Mouse (Mus musculus): ENCODE measurements around the gene Rangap1. TPM values are rescaled to one million over a fixed set of nuclear protein-coding genes. Genes with fewer than 3 reads are reported as not detected.

The Rangap1 gene
- total and polyA plus RNA-seq, 3 experiments: 128 to 207 (median 180) TPM

DNA sequence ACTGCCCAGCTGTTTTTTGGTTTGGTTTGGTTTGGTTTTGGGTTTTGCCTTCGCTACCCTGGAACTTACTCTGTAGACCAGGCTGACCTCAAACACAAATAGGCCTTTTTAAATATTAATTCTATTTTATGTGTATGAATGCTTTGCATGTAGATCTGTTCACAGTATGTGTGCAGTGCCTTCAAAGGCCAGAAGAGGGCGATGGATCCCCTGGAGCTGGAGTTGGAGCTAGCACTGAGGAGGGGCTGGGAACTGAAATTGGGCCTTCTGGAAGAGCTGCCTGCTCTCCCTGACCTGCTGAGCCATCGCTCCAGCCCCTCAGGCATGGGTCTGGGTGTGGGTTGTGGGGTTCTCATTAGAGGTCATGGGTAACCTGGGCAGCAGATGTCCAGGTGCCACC lies 16.6 kb upstream of the Rangap1 start:
- Histone ChIP-seq H3K27ac (ENCODE audit: insufficient read depth, low read depth) (no peak overlapping the region), H3K9ac (ENCODE audit: insufficient read depth, low read depth) (no peak overlapping the region), H3K79me2 (replicated peaks; ENCODE audit: control insufficient read depth, extremely low read depth, insufficient read depth, poor library complexity, severe bottlenecking) (no peaks in the 10 kb centered on the region), H3K4me2 (ENCODE audit: insufficient read depth, low read depth, poor library complexity, severe bottlenecking) (no peak overlapping the region), H3K36me3 (replicated peaks in 1 of 2; ENCODE audit: control insufficient read depth in 1 of 2, insufficient read depth in 1 of 2, low read length in 1 of 2) (peaks cover 0 to 55% of the 10 kb centered on the region in 2 experiments), H3K4me1 (ENCODE audit: control insufficient read depth in 1 of 2, insufficient read depth in 2 of 2) (peaks cover 0 to 12% of the 10 kb centered on the region in 2 experiments; a peak in 1 of 4 replicates), H3K4me3 (replicated peaks in 1 of 3; ENCODE audit: low read depth in 2 of 3, low read length in 2 of 3, poor library complexity in 1 of 3) (no peak overlapping the region), H3K9me3 (replicated peaks; ENCODE audit: low read length) (peaks cover 3% of the 10 kb centered on the region), H3K27me3 (replicated peaks) (no peaks in the 10 kb centered on the region)
- TF ChIP-seq USF2 (conservative IDR thresholded peaks at IDR 0.05; ENCODE audit: low read depth, low read length) (no peak), CHD2 (IDR thresholded peaks at IDR 0.05; ENCODE audit: low read length) (no peak), GABPA (IDR thresholded peaks at IDR 0.05; ENCODE audit: insufficient replicate concordance, low read depth, low read length) (no peak), CTCF (conservative IDR thresholded peaks at IDR 0.05 in 1 of 2, IDR thresholded peaks at IDR 0.05 in 1 of 2; ENCODE audit: low read depth in 2 of 2, low read length in 2 of 2) (peak in 1 of 2 experiments; percentile 20; a peak in 1 of 4 replicates), ZC3H11A (IDR thresholded peaks at IDR 0.05; ENCODE audit: low read depth, low read length) (no peak), PAX5 (IDR thresholded peaks at IDR 0.05; ENCODE audit: low read length) (no peak), MEF2A (IDR thresholded peaks at IDR 0.05; ENCODE audit: borderline replicate concordance, low read depth, low read length) (no peak), MAX (IDR thresholded peaks at IDR 0.05; ENCODE audit: low read length) (no peak)
- in situ Hi-C loops (cut with MboI; ENCODE audit: low pct_ligation_motif_present, low pct_unique_long_range_greater_than_20kb, low sequenced_read_pairs): no loop called here
- no peak for DNase-seq (ENCODE audit: extremely low read depth)
- dilution Hi-C loops (cut with MboI; ENCODE audit: extremely low pct_ligation_motif_present, extremely low pct_unique_long_range_greater_than_20kb, low sequenced_read_pairs): no loop called here

DNA sequence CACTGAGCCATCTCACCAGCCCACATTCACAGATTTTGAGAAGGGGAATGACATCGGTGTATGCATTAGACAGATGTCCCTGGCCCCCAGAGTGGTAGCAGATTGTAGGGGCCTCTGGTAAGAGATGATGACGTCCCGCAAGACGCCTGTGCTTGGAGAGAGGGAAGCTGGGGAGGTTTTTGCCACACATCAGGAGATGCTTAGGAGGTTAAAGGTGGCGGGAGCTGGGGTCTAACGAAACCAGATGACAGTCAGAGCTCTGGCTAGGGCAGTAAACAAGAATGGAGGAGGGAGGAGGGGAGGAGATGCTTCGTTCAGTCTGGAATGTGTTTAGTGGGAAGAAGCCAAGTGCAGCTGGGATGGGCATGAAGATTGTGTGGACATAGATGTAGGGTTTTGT lies 16.1 kb upstream of the Rangap1 start:
- H3K9me3 ChIP-seq (replicated peaks; ENCODE audit: low read length): peaks cover 3% of the 10 kb centered on the region
- no peak for TF ChIP-seq JUN (IDR thresholded peaks at IDR 0.05; ENCODE audit: insufficient read depth, low read depth, low read length)
- in situ Hi-C loops (cut with MboI; ENCODE audit: low pct_ligation_motif_present, low pct_unique_long_range_greater_than_20kb, low sequenced_read_pairs): no loop called here
- no peaks in the 10 kb centered on the region for H3K79me2 ChIP-seq (replicated peaks; ENCODE audit: control insufficient read depth, extremely low read depth, insufficient read depth, poor library complexity, severe bottlenecking)
- H3K4me3 ChIP-seq (replicated peaks in 1 of 3; ENCODE audit: low read depth in 2 of 3, low read length in 2 of 3, poor library complexity in 1 of 3): no peak overlapping the region
- H3K36me3 ChIP-seq (replicated peaks in 1 of 2; ENCODE audit: control insufficient read depth in 1 of 2, insufficient read depth in 1 of 2, low read length in 1 of 2): peaks cover 0 to 49% of the 10 kb centered on the region in 2 experiments
- no peak overlapping the region for H3K27ac ChIP-seq (ENCODE audit: insufficient read depth, low read depth)
- H3K27me3 ChIP-seq (replicated peaks): no peaks in the 10 kb centered on the region
- dilution Hi-C loops (cut with MboI; ENCODE audit: extremely low pct_ligation_motif_present, extremely low pct_unique_long_range_greater_than_20kb, low sequenced_read_pairs): no loop called here
- H3K9ac ChIP-seq (ENCODE audit: insufficient read depth, low read depth): no peak overlapping the region
- H3K4me2 ChIP-seq (ENCODE audit: insufficient read depth, low read depth, poor library complexity, severe bottlenecking): no peak overlapping the region
- H3K4me1 ChIP-seq (ENCODE audit: control insufficient read depth in 1 of 2, insufficient read depth in 2 of 2): peaks cover 0 to 12% of the 10 kb centered on the region in 2 experiments; a peak in 1 of 4 replicates
- DNase-seq (ENCODE audit: extremely low read depth): no peak

DNA sequence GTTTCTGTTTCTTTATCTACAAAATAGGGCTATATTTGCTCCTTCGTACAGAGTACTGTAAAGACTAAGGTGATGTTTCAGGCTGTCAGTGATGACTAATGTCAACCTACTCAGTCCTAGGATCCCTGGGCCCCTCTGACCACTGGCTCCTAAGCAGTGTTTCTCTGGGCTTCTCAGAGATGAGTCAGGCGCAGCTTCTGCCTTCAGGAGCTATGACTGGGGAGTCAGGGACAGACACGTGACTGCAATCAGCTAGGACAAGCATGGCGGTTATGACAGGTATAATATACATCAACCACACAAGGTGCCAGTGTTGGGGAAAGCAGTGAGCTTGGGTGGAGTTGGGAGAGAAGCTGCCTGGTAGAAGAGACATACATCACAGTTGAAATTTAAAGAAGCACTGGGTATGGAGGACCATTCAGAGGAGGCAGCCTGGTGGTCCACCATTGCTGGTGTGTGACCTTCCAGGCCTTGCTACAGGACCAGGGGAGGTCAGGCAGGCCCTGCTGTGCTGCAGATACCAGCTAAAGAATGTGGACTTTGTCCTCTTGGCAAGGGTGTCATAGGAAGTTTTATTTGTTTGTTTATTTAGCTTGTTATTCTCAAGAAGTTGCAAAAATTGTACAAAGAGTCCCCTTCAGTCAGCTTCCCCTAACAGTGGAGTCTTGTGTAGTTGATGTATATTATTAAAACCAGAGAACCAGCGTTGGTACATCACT lies 15.2 kb upstream of the Rangap1 start:
- dilution Hi-C loops (cut with MboI; ENCODE audit: extremely low pct_ligation_motif_present, extremely low pct_unique_long_range_greater_than_20kb, low sequenced_read_pairs): no loop called here
- Histone ChIP-seq H3K4me3 (replicated peaks in 1 of 3; ENCODE audit: low read depth in 2 of 3, low read length in 2 of 3, poor library complexity in 1 of 3) (no peak overlapping the region), H3K9me3 (replicated peaks; ENCODE audit: low read length) (peaks cover 6% of the 10 kb centered on the region), H3K4me2 (ENCODE audit: insufficient read depth, low read depth, poor library complexity, severe bottlenecking) (no peak overlapping the region), H3K27ac (ENCODE audit: insufficient read depth, low read depth) (no peak overlapping the region), H3K36me3 (replicated peaks in 1 of 2; ENCODE audit: control insufficient read depth in 1 of 2, insufficient read depth in 1 of 2, low read length in 1 of 2) (peaks cover 3 to 48% of the 10 kb centered on the region in 2 experiments), H3K79me2 (replicated peaks; ENCODE audit: control insufficient read depth, extremely low read depth, insufficient read depth, poor library complexity, severe bottlenecking) (no peaks in the 10 kb centered on the region), H3K27me3 (replicated peaks) (no peaks in the 10 kb centered on the region), H3K4me1 (ENCODE audit: control insufficient read depth in 1 of 2, insufficient read depth in 2 of 2) (peaks cover 0 to 12% of the 10 kb centered on the region in 2 experiments; a peak in 1 of 4 replicates), H3K9ac (ENCODE audit: insufficient read depth, low read depth) (no peak overlapping the region)
- TF ChIP-seq ELF1 (IDR thresholded peaks at IDR 0.05; ENCODE audit: low read depth, low read length): no peak
- no peak for TF ChIP-seq E2F4 (IDR thresholded peaks at IDR 0.05; ENCODE audit: insufficient replicate concordance, low read depth, low read length)
- TF ChIP-seq HCFC1 (IDR thresholded peaks at IDR 0.05; ENCODE audit: low read depth, low read length): no peak
- no peak for DNase-seq (ENCODE audit: extremely low read depth)
- in situ Hi-C loops (cut with MboI; ENCODE audit: low pct_ligation_motif_present, low pct_unique_long_range_greater_than_20kb, low sequenced_read_pairs): no loop called here
